Mouse (Mus musculus) C2C12 (cell line): ENCODE measurements at regions not wholly inside any gene's neighbourhood (a gene's known extent, or its start where the extent isn't known, plus 50 kb on each side); places are given as distances from the start of the nearest gene placed in this dataset.

Source experiments
- CTCF ChIP-seq: IDR thresholded peaks from one replicate; pipeline ENCODE4 v1.5.1; 2011; ENCODE audit not compliant: control insufficient read depth, insufficient read depth, insufficient read length
- MAX ChIP-seq: IDR thresholded peaks from one replicate; pipeline ENCODE4 v1.6.1; 2011; ENCODE audit warnings: mild to moderate bottlenecking, control low read depth
- USF1 ChIP-seq: IDR thresholded peaks from one replicate; pipeline ENCODE4 v1.6.1; 2011; ENCODE audit warnings: low read depth, mild to moderate bottlenecking, control low read depth, moderate library complexity

DNA sequence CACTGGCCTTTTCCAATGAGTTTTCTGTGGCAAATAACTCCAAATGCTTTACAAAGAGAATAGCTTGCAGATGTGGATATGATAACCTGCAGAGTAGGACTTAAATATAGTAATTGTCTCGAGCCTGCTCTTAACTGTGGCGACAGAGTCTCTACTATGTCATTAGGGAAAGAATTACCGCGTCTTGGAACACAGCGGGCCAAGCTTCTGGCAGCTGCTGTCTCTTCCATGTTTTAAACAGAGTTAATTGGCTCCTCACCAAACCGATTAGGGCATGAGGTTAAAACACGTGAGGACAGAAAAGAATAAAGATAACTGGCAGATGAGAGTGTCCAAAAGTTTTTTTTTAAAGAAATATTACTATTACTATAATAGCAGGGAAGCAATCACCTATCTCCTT is 134.2 kb upstream of the Pik3r1 start:
- TF ChIP-seq CTCF = no peak
- no peak for TF ChIP-seq MAX
- TF ChIP-seq USF1 = no peak
